Mouse (Mus musculus): ENCODE data around the gene Tnfsf13. TPM values are rescaled to one million over a fixed set of nuclear protein-coding genes. Genes with fewer than 3 reads are reported as not detected.

Gene Tnfsf13
- polyA plus RNA-seq, 1 experiment from 2014 or later = not detected

- WGBS = 15% methylated on average over 4 of the region's 4 CpGs
- no peak overlapping the region for H3K9ac ChIP-seq (ENCODE audit: low read depth, low read length)
Measured at GRCm38 (mm10) chr11:69686377-69686776, 793 bp upstream of the Tnfsf13 start.

GRCm38 (mm10) chr11:69684936-69685335 is 648 bp downstream of the Tnfsf13 start:
- H3K9me3 ChIP-seq (ENCODE audit: control insufficient read depth, low read length) = no peaks in the 10 kb centered on the region
- H3K27me3 ChIP-seq (ENCODE audit: control insufficient read depth, insufficient read depth, low read length) = no peaks in the 10 kb centered on the region
- H3K4me2 ChIP-seq (replicated peaks; ENCODE audit: low read depth, low read length) = no peak overlapping the region
- no peak overlapping the region for H3K4me3 ChIP-seq (ENCODE audit: low read depth, low read length)
- peaks cover 5% of the 10 kb centered on the region; the same call in 1 of the 2 replicates for H3K4me1 ChIP-seq (replicated peaks; ENCODE audit: control insufficient read depth, insufficient read depth, low read length)
- ATAC-seq (ENCODE audit: low FRiP score) (no peak), DNase-seq (ENCODE audit: low spot score) (no peak)
- no peaks in the 10 kb centered on the region for H3K36me3 ChIP-seq (ENCODE audit: control insufficient read depth, insufficient read depth, low read length)
- WGBS = 78% methylated on average over 6 of the region's 6 CpGs
- H3K9ac ChIP-seq (ENCODE audit: low read depth, low read length) = no peak overlapping the region
- H3K27ac ChIP-seq (ENCODE audit: low read depth, low read length) = no peak overlapping the region

More at GRCm38 (mm10) chr11:69686377-69686776, 793 bp upstream of the Tnfsf13 start:
- H3K27ac ChIP-seq (ENCODE audit: low read depth, low read length) = no peak overlapping the region
- no peaks in the 10 kb centered on the region for H3K9me3 ChIP-seq (ENCODE audit: control insufficient read depth, low read length)
- H3K4me3 ChIP-seq (ENCODE audit: low read depth, low read length) = no peak overlapping the region
- H3K36me3 ChIP-seq (ENCODE audit: control insufficient read depth, insufficient read depth, low read length) = no peaks in the 10 kb centered on the region
- DNase-seq (ENCODE audit: low spot score) (no peak), ATAC-seq (ENCODE audit: low FRiP score) (no peak)
- H3K4me2 ChIP-seq (replicated peaks; ENCODE audit: low read depth, low read length) = no peak overlapping the region
- no peaks in the 10 kb centered on the region for H3K4me1 ChIP-seq (replicated peaks; ENCODE audit: control insufficient read depth, insufficient read depth, low read length)
- H3K27me3 ChIP-seq (ENCODE audit: control insufficient read depth, insufficient read depth, low read length) = no peaks in the 10 kb centered on the region

- H3K9me3 ChIP-seq (ENCODE audit: control insufficient read depth, low read length) = no peaks in the 10 kb centered on the region
- no peak overlapping the region for H3K27ac ChIP-seq (ENCODE audit: low read depth, low read length)
- no peak overlapping the region; the same call in 1 of the 2 replicates for H3K9ac ChIP-seq (ENCODE audit: low read depth, low read length)
- DNase-seq (ENCODE audit: low spot score) (no peak), ATAC-seq (ENCODE audit: low FRiP score) (no peak)
- no peak overlapping the region for H3K4me2 ChIP-seq (replicated peaks; ENCODE audit: low read depth, low read length)
- H3K4me1 ChIP-seq (replicated peaks; ENCODE audit: control insufficient read depth, insufficient read depth, low read length) = peaks cover 5% of the 10 kb centered on the region; the same call in 1 of the 2 replicates
- no peak overlapping the region for H3K4me3 ChIP-seq (ENCODE audit: low read depth, low read length)
- H3K27me3 ChIP-seq (ENCODE audit: control insufficient read depth, insufficient read depth, low read length) = no peaks in the 10 kb centered on the region
- H3K36me3 ChIP-seq (ENCODE audit: control insufficient read depth, insufficient read depth, low read length) = no peaks in the 10 kb centered on the region
- WGBS = 89% methylated on average over 12 of the region's 12 CpGs
Measured at GRCm38 (mm10) chr11:69684128-69684745, 1.3 kb downstream of the Tnfsf13 start.

- Histone ChIP-seq H3K9me3 (ENCODE audit: control insufficient read depth, low read length) (no peaks in the 10 kb centered on the region), H3K4me1 (replicated peaks; ENCODE audit: control insufficient read depth, insufficient read depth, low read length) (peaks cover 5% of the 10 kb centered on the region; the same call in 1 of the 2 replicates), H3K36me3 (ENCODE audit: control insufficient read depth, insufficient read depth, low read length) (no peaks in the 10 kb centered on the region), H3K27ac (ENCODE audit: low read depth, low read length) (no peak overlapping the region), H3K4me2 (replicated peaks; ENCODE audit: low read depth, low read length) (no peak overlapping the region), H3K9ac (ENCODE audit: low read depth, low read length) (no peak overlapping the region; the same call in 1 of the 2 replicates), H3K4me3 (ENCODE audit: low read depth, low read length) (no peak overlapping the region), H3K27me3 (ENCODE audit: control insufficient read depth, insufficient read depth, low read length) (no peaks in the 10 kb centered on the region)
- no peak for ATAC-seq (ENCODE audit: low FRiP score)
- 79% methylated on average over 7 of the region's 7 CpGs for WGBS
- DNase-seq (ENCODE audit: low spot score) = no peak
Measured at GRCm38 (mm10) chr11:69683576-69683975, 2.0 kb downstream of the Tnfsf13 start.

GRCm38 (mm10) chr11:69682840-69683533 is 2.6 kb downstream of the Tnfsf13 start:
- Histone ChIP-seq H3K4me1 (replicated peaks; ENCODE audit: control insufficient read depth, insufficient read depth, low read length) (peaks cover 5% of the 10 kb centered on the region; the same call in 1 of the 2 replicates), H3K9me3 (ENCODE audit: control insufficient read depth, low read length) (no peaks in the 10 kb centered on the region), H3K9ac (ENCODE audit: low read depth, low read length) (no peak overlapping the region; the same call in 1 of the 2 replicates), H3K4me2 (replicated peaks; ENCODE audit: low read depth, low read length) (no peak overlapping the region), H3K27ac (ENCODE audit: low read depth, low read length) (no peak overlapping the region), H3K4me3 (ENCODE audit: low read depth, low read length) (0 out of 2 replicates have a peak overlapping the region, but pooled peaks have one; percentile 73), H3K27me3 (ENCODE audit: control insufficient read depth, insufficient read depth, low read length) (no peaks in the 10 kb centered on the region), H3K36me3 (ENCODE audit: control insufficient read depth, insufficient read depth, low read length) (no peaks in the 10 kb centered on the region)
- 24% methylated on average over 12 of the region's 12 CpGs for WGBS
- ATAC-seq (ENCODE audit: low FRiP score) (peak; percentile 34; the same call in 1 of the 2 replicates), DNase-seq (ENCODE audit: low spot score) (peak; percentile 95)

GRCm38 (mm10) chr11:69682209-69682839 is 3.3 kb downstream of the Tnfsf13 start:
- Histone ChIP-seq H3K9me3 (ENCODE audit: control insufficient read depth, low read length) (no peaks in the 10 kb centered on the region), H3K27me3 (ENCODE audit: control insufficient read depth, insufficient read depth, low read length) (no peaks in the 10 kb centered on the region), H3K36me3 (ENCODE audit: control insufficient read depth, insufficient read depth, low read length) (no peaks in the 10 kb centered on the region), H3K9ac (ENCODE audit: low read depth, low read length) (peak overlapping the region; percentile 82), H3K4me2 (replicated peaks; ENCODE audit: low read depth, low read length) (peak overlapping the region; percentile 74), H3K4me1 (replicated peaks; ENCODE audit: control insufficient read depth, insufficient read depth, low read length) (peaks cover 5% of the 10 kb centered on the region; the same call in 1 of the 2 replicates), H3K27ac (ENCODE audit: low read depth, low read length) (peak overlapping the region; percentile 83), H3K4me3 (ENCODE audit: low read depth, low read length) (peak overlapping the region; percentile 73)
- no peak for DNase-seq (ENCODE audit: low spot score)
- WGBS = 27% methylated on average over 24 of the region's 24 CpGs
- ATAC-seq (ENCODE audit: low FRiP score) = peak; percentile 42; the same call in 1 of the 2 replicates

- ATAC-seq (ENCODE audit: low FRiP score) = peak; percentile 95
- no peaks in the 10 kb centered on the region for H3K27me3 ChIP-seq (ENCODE audit: control insufficient read depth, insufficient read depth, low read length)
- H3K4me2 ChIP-seq (replicated peaks; ENCODE audit: low read depth, low read length) = peak within 1 kb of the TSS; percentile 90
- H3K27ac ChIP-seq (ENCODE audit: low read depth, low read length) = peak within 1 kb of the TSS; percentile 83
- under 1% methylated on average over 70 of the region's 80 CpGs for WGBS
- peaks cover 2% of the 10 kb centered on the region; the same call in 1 of the 2 replicates for H3K36me3 ChIP-seq (ENCODE audit: control insufficient read depth, insufficient read depth, low read length)
- H3K9me3 ChIP-seq (ENCODE audit: control insufficient read depth, low read length) = no peaks in the 10 kb centered on the region
- peak within 1 kb of the TSS; percentile 82 for H3K9ac ChIP-seq (ENCODE audit: low read depth, low read length)
- peak within 1 kb of the TSS; percentile 73 for H3K4me3 ChIP-seq (ENCODE audit: low read depth, low read length)
- H3K4me1 ChIP-seq (replicated peaks; ENCODE audit: control insufficient read depth, insufficient read depth, low read length) = peaks cover 5% of the 10 kb centered on the region; the same call in 1 of the 2 replicates
- peak; percentile 97 for DNase-seq (ENCODE audit: low spot score)
Measured at GRCm38 (mm10) chr11:69681314-69682208, 4.0 kb downstream of the Tnfsf13 start, which contains the start of gene Senp3. Gene Senp3, minus strand, starts transcription at chr11:69682084.

All from hindbrain, embryonic 11.5 days (tissue).